Mouse (Mus musculus) heart, adult 2 months (tissue): ENCODE measurements around the gene Vnn1.

ENCODE experiments used
- CTCF ChIP-seq: fragments of 200-600 bp; IDR thresholded peaks from 2 replicates; pipeline ENCODE4 v1.8.1; 2022; ENCODE audit warnings: antibody characterized with exemption, mild to moderate bottlenecking, moderate library complexity
- EP300 ChIP-seq: fragments of 200-500 bp; IDR thresholded peaks from 2 replicates; pipeline ENCODE4 v1.6.1; 2011; ENCODE audit warnings: low read depth, low read length, control low read depth; ENCODE audit not compliant: insufficient read depth
- POLR2A ChIP-seq: fragments of 200-500 bp; IDR thresholded peaks from 2 replicates; pipeline ENCODE4 v1.6.1; 2011; ENCODE audit warnings: mild to moderate bottlenecking, low read depth, low read length, control low read depth; ENCODE audit not compliant: insufficient read depth

DNA sequence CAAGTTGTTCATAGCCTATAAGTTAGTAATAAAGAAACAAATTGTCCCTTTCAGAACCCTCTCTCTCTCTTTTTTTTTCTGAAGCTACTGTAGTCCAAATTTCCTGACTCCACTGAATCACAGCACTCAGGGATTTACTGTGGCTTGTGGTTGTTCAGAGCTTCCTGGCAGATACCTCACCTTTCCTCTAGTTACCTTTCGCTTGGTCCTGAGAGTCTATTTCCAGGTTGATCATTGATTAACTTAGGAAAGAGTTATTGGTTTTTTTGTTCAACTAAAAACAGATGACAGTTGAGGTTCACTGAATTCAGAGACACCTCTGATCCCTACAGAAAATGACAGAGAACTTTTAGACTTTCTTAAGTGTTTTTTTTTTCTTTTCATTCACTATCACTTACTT, 9.6 kb upstream of the Vnn1 start:
- no peak for TF ChIP-seq CTCF
- TF ChIP-seq POLR2A: no peak
- no peak for TF ChIP-seq EP300
